Mouse (Mus musculus) kidney, adult 9 months (tissue): ENCODE measurements around the gene Slc22a3.

Source experiments
- DNase-seq: peaks from one replicate; pipeline ENCODE4 v3.0.0; 2022

Gene Slc22a3

GRCm38 (mm10) chr17:12396163-12396677, 111.3 kb downstream of the Slc22a3 start:
- DNase-seq = no peak

DNA sequence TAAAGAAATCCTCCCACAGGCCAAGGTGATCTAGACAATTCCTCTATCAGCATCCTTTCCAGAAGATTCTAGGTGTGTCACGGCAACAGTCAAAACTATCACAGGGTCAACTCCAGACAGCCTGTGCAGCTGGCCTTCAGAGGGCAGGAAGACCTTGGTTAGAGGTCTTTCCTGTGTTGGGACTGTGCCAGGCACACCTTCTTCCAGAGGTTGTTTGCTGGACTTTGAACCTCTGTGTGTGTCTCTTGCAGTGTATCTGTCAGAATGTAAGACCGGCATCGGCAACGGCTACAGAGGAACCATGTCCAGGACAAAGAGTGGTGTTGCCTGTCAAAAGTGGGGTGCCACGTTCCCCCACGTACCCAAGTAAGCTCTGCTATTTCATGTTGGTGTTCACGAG, 119.3 kb downstream of the Slc22a3 start:
- peak; percentile 86 for DNase-seq

DNA sequence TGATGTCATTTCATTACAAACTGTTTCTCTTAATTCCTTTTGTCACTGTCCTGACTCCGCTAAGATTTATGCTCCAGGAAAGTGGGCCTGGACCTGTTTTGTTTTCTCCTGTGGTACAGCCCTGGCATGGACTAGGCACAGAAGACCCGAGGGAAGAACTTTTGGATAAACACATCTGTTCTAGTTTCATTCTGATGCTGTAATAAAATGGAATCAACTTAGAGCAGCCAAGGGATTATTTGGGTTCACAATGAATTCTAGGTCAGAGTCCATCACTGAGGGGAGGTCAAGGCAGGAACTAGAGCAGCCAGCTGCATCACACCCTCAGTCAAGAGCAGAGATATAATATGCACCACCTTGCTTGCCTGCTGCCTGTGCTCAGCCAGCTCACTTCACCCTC, 119.7 kb downstream of the Slc22a3 start:
- DNase-seq = no peak

- peak; percentile 77 for DNase-seq
Observed at GRCm38 (mm10) chr17:12385049-12385794, 122.3 kb downstream of the Slc22a3 start.

GRCm38 (mm10) chr17:12382531-12382930, 125.0 kb downstream of the Slc22a3 start:
- DNase-seq = no peak

DNA sequence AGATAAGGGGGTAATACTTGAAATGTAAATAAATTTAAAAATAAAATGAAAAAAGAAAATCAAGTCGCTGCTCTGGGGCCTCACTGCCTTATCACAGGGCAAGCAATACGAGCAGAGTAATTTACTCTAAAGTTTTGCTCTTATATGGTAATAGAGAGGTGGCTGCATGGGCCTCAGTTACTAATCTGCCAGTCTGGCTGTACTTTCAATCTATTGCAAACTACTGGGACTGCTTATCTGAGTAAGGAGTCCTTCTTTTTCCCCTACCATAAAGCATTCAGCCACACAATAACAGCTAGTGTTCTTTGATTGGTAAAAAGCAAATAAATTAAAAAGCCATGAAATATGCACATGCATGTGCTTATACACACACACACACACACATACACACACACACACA, 125.9 kb downstream of the Slc22a3 start:
- no peak for DNase-seq

GRCm38 (mm10) chr17:12380287-12380686, 127.2 kb downstream of the Slc22a3 start:
- peak; percentile 19 for DNase-seq

DNA sequence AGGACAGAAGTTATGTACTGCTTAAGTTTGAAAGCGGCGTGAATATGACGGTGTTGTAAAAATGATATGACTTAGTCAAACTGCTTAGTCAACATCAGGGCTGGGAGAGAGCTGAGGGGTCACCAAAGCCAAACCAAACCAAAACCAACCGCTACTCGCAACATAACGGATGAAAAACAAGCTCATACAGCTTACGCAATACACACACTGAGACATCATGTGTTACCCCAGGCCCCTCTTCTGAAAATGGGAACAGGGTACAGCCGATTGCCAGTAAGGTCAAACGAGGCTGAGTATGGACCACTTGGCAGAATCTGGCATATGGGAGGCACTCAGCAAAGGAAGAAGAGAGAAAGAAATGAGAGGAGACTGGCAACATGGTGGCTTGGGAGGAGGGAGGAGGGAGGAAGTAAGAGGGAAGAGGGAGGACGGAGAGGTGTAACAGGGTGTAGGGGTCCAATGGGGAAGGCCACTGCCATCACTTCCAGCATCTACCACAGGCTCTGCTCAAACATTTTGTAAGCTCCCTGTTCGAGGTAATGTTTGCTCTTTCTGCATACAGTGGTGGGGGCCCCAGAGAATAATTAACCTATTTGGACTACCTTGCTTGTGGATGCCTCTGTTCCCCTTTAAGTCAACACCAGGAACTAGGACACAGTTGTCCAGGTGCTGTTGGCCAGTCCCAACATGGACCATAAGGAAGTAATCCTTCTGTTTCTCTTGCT, 129.4 kb downstream of the Slc22a3 start, which contains the start of gene Plg:
Plg (plus strand) TSS at position 628 of the 725 bp plus-strand sequence.
- no peak for DNase-seq

DNA sequence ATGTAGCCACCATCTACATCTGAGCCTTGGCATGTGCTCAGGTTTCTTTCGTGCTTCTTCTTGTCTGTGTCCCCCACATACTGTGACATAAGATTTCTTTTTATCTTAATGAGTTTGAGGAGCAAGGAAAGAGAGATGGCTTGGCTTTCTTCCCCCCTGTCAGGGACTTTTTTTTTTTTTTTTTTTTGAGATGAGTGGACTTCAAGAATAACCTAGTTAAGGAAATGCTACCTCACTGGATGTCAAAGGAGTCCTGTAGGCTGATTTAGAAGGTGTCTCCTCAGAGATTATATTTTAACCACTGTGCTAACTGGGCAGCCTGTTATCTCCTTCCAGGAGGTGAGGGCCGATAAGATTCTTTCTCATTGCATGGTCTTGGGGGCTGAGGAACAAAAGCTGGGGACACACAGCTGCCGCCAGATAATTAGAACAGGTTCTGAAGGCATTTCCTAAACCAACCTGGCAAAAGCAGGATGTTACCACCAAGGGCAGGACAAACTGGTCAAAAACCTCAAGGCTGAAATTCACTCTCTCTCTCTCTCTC, 133.8 kb downstream of the Slc22a3 start:
- DNase-seq = no peak

DNA sequence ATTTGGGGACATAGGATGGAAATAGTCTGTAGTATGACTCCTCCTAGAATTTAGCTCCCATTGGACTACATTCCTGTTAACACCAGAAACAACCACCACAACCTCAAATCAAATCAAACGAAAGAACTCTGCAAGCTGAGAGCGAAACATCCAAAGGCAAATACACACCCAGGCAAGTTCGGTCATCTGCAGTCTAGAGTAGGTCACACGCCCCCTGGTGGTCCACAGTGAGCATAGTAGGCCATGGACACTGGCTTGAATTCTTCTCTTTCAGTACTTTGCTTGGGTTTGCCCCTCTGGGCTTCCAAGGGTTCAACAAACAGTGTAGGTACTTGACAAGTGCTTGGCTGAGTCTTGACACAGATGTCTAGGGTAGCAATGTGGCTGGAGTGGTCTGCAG, 135.5 kb downstream of the Slc22a3 start:
- peak; percentile 79 for DNase-seq

DNA sequence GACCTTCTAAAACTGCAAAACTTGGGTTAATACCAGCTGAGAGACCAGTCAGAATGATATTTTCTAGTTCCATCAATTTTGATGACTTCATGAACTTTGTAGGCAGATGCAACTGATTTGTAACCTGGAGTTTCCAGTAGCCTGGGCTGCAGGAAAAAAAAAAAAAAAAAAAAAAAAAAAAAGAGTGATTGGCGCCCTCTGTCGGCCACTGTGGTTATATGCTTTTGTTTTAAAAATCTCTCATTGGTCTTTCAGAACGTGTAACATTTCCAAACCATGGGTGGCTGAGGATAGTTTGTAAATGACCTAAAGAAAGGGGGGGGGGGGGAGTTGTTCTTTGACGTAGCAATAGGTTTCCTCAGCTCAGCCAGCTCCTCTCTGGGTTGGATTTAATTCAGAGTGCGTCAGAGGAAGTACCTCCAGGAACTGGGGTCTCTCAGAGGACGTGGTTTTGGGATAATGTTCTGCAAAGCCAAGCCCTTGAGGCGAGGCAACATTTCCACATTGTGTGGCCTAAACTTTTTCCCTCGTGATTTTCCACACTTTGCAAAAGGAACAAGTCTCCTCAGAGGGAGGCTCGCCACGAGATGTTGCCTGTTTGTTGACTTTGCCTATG, 136.1 kb downstream of the Slc22a3 start:
- peak; percentile 20 for DNase-seq

DNA sequence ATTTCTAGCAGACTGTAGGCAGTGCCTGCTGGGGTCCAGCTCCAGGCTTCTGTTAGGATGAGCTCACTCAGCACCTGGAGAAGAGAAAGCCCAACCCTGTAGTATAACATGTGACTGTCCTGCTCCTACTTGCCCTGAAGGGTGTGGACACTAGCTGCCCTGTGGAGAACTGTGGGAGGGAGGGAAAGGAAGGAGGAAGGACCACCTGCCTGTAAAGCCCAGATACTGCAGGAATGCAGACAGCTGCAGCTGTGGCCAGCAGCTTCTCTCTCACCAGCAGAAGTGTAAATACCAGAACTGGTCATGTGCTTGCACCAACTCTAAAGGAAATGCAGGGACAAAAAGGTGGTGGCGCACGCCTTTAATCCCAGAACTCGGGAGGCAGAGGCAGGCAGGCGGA, 137.2 kb downstream of the Slc22a3 start:
- no peak for DNase-seq

DNA sequence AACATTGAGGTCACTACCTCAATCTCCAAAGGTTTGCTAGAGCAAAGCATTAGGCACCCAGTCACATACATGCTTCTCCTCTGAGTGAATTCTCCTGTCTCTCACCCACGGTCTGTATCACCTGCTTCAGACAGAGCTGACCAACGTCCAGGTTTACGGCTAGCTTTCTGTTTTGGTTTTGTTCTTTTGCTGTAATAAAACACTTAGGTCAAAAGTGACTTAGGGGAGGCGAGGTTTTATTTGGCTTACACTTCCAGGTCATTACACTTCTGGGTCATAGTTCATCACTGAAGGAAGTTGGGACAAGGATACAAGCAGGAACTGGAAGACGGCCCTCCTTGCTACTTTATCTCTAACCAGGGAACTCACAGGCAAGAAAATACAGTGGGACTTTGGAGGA, 138.1 kb downstream of the Slc22a3 start:
- peak; percentile 21 for DNase-seq
